Mouse (Mus musculus): Measurements from ENCODE around the gene E330017A01Rik. TPM values are rescaled to one million over a fixed set of nuclear protein-coding genes. Genes with fewer than 3 reads are reported as not detected.
A peak's percentile ranks its signal among the peaks of the same experiment; 100 is the strongest.

E330017A01Rik gene
- polyA plus RNA-seq, 3 experiments from 2014 or later, result not detected

DNA sequence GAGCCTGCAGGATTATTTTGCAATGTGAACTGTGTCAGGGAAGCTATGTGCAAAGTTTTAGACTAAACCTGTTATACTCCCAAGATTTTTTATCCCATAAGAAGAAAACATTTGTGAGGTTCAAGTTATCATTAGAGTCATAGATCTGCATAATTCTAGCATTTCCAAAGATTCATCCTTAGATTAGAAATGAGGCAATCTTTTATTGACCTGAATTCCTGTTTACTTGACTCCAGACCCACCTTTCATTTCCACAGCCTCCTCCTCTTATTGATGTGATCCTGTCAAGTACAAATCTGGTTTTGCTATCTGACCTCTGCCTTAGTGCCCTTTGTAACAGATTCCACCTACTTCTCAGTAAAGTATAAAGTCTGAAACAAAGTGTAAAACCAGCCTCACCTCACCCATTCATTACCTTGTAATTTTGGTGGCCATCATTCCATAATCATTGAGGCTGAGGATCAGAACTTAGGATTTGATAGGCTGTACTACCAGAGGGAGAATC lies 23.8 kb upstream of the E330017A01Rik start:
- ATAC-seq, result no peak

GRCm38 (mm10) chr16:58661826-58662225 lies 23.3 kb upstream of the E330017A01Rik start:
- no peak for ATAC-seq

- no peak for ATAC-seq
Measured at GRCm38 (mm10) chr16:58658668-58659067, 20.1 kb upstream of the E330017A01Rik start.

DNA sequence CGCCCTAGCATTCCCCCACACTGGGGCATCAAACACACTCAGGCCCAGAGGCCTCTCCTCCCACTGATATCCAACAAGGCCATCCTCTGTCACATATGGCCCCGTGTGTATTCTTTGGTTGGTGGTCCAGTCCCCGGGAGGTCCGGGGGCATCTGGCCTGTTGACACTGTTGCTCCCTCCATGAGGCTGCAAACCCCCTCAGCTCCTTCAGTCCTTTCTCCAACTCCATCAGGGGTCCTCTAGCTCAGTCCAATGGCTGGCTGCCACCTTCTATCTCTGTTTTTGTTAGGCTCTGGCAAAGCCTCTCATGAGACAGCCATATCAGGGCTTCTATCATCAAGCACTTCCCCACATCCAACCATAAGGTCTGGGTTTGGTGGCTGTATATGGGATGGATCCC lies 18.0 kb upstream of the E330017A01Rik start:
- ATAC-seq, result no peak

DNA sequence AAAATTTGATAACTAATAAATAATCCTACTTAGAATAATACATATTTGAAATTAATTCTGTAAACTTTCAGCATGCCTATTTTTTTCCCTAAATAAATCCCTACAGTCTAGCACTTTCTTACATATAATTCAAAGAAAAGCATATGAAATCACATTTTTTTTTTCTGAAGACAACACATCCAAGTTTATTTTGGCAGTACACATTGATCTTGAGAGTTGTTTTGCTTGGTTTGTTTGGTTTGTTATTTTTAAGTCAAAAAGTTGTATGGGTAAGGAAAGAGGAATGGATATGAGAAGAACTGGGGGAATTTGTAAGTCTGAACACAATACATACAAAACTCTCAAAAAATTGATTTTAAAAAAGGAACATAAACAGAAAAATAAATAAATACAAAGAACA lies 17.2 kb upstream of the E330017A01Rik start:
- no peak for ATAC-seq

DNA sequence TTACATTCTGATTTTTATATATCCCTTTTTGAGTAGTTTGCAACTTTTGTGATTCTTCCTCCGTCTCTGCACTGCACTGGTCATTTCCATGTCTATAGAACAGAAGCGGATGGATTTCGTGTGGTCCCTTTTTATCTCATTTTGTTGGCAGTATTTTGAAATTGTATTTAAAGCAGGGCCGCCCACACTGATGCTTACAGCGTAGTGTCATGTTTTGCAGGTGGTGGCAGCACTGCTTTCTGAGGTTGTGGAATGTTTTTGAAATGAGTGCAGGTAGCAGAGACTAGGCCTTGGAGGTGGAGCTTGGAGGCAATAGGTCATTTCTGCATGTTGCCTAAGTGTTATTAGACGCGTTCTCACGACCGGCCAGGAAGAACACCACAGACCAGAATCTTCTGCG lies 11.4 kb upstream of the E330017A01Rik start:
- no peak for ATAC-seq

GRCm38 (mm10) chr16:58638016-58638415 lies 523 bp downstream of the E330017A01Rik start:
- no peak for ATAC-seq

DNA sequence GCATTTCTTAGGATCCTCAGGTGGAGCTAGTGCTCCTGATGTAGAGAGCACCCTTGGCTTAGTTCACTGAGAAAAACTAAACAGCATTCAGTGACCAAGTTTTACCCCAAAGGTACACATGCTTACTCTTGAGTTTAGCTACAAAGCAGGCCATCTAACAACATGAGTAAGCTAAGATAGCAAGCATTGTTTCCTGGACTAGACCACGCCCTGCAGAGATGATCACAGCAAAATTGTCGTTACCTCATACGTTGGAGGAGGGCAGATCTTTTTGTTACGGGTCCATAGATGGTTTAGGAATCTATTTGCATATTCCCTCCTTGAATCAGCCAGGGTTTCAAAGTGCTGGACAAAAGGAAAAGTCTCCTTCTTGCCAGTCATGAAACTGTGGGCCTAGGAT lies 1.1 kb downstream of the E330017A01Rik start:
- ATAC-seq, result no peak

GRCm38 (mm10) chr16:58635866-58636265 lies 2.7 kb downstream of the E330017A01Rik start:
- ATAC-seq, result no peak

DNA sequence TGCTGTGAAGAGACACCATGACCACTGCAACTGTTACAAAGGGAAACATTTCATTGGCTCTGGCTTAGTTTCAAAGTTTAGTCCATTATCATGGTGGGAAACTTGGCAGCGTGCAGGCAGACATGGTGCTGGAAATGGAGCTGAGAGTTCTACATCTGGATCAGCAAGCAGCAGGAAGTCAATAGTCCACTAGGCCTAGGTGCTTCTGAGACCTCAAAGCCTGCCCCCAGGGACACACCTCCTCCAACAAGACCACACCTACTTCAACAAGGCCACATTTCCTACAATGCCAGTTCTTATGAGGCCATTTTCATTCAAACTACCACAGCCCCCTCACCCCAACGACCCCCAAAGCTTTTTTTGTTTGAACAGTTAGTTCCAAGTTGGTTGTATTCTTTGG lies 8.8 kb downstream of the E330017A01Rik start:
- ATAC-seq, result no peak

DNA sequence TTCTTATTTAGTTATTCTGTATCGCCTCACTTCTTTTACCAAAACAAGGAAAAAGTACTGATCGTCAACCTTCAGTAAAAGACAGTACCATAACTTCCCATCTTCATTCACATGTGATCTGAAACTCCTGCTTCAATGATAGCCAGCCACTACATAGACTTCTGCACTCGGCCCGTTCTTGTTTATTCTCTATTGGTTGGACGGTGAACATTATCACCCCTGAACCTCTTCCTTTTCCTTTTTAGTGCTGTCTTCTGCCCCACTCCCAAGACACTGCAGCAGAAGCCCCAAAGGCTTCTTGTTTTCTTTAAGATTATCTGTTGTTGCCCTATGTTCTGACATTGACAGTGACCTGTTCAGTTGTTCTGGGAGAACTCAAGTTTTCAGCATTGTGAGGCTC lies 9.6 kb downstream of the E330017A01Rik start:
- no peak for ATAC-seq

DNA sequence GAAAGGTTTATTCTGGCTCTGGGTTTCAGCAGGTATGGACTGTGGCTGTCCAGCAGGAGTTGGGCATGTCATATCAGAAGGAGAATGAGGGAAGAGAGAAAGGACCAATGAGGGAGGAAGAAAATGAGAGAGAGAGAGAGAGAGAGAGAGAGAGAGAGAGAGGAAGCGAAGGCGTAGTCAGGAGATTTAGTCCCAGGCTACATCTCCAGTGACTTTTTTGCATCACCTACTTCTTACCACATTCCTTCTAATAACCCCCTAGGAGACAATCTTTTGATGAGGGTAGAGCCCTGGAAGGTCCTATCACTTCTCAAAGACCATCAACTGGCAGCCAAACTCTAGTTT lies 10.2 kb downstream of the E330017A01Rik start:
- ATAC-seq, result no peak

DNA sequence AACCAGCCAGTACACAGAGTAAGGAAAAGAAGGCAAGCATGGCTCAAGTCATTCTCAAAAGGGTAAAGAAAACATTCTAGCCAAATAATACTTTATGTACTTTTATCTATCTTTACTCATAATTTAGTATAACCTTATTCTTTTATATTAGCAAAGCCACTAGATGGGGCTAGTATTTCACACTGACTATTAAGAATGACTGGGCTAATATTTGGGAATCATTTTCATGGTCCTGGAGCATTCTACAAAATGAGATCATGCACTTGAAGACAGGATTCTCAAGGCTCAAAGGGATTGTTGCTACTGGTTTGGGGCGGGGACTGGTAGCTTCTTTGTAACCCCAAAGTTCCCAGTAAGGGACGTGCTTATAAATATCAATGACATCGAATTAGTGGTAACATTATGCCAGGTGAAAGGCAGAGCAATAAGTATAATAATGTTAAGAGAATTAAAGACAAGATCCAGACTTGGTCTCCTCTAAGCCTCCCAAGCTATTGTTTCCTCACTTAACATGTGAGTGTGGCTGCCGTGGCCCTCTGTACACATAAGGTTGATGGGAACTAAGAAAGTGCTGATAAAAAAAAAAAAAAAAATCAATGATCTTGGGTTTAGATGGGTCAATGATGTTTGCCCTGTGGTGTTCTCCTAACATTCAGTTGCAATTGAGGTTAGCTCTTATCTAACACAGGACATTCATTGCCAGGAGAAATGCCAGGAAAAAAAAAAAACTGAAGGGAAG lies 10.8 kb downstream of the E330017A01Rik start:
- ATAC-seq, result no peak

- peak; percentile 70 for ATAC-seq
Measured at GRCm38 (mm10) chr16:58623944-58624343, 14.6 kb downstream of the E330017A01Rik start.

DNA sequence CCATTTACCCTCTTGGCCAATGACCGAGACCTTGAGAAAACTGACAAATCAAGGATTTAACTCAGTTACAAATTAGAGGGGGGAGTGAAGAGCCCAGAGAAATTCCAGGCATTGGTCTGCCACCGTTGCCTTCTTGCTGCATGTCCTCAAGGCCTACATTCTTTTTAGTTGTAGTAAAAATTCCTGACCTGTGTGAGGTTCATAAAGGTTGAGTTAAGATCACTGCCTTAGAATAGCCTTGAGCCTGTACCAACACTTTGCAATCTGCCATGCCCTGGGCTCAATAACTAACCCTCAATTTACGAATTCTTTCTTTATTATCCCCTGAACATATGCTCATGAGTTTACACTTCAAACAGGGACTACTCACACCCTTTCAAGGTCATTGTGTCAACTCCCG lies 15.4 kb downstream of the E330017A01Rik start:
- no peak for ATAC-seq

- no peak for ATAC-seq
Measured at GRCm38 (mm10) chr16:58622377-58622776, 16.2 kb downstream of the E330017A01Rik start.

DNA sequence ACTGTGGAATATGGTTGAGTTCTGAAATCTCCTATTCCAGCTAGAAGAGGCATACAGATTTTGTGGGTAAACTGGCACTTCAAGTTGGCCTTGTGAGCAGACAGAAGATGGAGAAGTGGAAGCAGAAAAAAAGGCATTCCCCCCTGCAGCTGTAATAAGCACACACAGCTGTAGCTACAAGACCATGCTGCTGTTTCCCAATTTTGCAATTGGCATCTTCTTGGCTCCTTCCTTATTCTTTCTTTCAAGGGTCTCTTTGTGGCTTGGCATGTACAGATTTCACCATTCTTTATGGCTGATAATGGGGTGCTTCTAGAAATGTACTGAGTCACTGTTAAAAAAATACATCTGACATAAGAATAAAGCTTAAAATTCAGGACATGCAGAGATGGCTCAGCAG lies 21.2 kb downstream of the E330017A01Rik start:
- no peak for ATAC-seq

- ATAC-seq, result no peak
Measured at GRCm38 (mm10) chr16:58616878-58617277, 21.7 kb downstream of the E330017A01Rik start, which contains the start of gene Gm813. Gene Gm813 (minus strand): TSS chr16:58616978.

- ATAC-seq, result no peak
Measured at GRCm38 (mm10) chr16:58612969-58613368, 25.6 kb downstream of the E330017A01Rik start.

DNA sequence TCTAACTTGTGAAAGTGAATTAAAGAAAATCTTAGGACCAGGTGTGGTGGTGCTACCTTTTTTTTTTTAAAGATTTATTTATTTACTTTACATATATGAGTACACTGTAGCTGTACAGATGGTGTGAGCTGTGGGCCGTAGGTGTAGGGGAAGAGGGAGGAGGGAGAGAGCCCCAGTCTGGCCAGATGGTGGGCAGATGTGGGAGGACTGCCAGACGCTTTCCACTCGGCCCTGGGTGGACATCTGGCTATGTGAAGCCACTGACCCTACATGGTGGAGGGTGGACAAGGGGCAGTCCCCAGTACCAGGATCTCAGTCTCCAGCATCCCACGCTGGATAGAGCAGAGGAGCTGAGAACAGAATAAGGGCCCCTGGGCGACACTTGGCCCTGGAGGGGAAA lies 31.4 kb downstream of the E330017A01Rik start:
- ATAC-seq, result no peak

DNA sequence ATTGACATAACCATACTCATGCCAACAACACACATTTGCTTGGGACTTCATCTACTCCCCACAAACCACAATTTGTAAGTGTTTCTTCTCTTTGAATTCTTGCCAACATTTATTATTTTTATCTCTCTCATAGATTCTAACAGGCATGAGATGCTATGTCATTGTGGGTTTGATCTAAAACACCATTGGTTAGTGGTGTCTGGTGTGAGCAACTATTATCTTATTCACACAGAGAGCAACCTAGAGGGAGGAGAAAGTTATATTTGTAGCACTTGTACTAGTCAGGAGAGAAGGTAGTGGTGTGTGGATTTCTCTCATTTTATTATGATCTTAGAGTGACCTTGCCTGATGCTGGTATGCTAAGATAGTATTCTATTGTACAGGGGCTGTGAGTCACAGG lies 33.9 kb downstream of the E330017A01Rik start:
- ATAC-seq, result no peak

DNA sequence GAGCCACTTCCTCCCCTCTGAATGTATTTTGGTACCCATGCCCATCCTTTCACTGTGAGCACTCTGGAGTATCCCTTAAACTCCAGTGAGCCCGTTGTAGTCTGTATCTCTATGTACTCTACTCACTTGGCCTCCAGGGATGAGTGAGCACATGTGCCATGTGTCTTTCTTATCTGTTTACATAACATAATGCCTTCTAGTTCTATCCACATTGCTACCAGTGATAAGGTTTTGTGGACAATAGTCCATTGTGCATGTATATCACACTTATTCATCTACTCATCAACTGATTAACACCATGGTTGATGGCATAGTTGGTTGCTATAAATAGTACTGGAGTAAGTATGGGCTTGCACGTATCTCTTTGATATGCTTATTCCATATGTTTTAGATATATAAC lies 34.7 kb downstream of the E330017A01Rik start:
- no peak for ATAC-seq

DNA sequence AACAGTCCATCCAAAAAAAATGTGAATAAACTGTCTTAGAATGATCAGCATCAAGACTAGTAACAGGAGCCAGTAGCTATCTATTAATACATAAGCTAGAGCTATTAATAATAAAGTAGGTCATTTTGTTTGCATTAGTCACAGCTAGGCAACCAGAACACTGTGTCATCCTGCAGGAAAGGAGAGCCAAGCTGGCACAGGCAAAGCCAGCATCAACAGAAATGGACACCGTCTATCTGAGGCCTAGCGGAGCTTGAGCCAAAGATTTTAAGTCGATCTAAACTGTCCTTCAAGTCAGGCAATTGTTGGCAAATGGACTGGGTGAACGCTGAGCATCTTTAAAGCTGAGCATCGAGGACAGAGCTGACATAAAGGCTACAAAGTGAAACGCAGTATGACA lies 37.7 kb downstream of the E330017A01Rik start:
- no peak for ATAC-seq

- ATAC-seq, result no peak
Measured at GRCm38 (mm10) chr16:58591299-58591698, 47.2 kb downstream of the E330017A01Rik start.

- no peak for ATAC-seq
Measured at GRCm38 (mm10) chr16:58589444-58589843, 49.1 kb downstream of the E330017A01Rik start.

Data from inflammation-experienced regulatory T-cells, adult 6 months (primary cell).